Mouse (Mus musculus) liver, embryonic 14.5 days (tissue): Measurements from ENCODE around the gene Pfn1. TPM values are rescaled to one million over a fixed set of nuclear protein-coding genes. Genes with fewer than 3 reads are reported as not detected.

Experiments
- ATAC-seq: fragments of 200-750 bp; cut with Nextera tagmentation; 2 replicates; pipeline ENCODE4 v1.8.0; 2017; ENCODE audit warnings: moderate number of reproducible peaks, mild to moderate bottlenecking, moderate library complexity; ENCODE audit not compliant: insufficient read depth
- DNase-seq, 3 experiments: peaks; one replicate each; pipeline ENCODE4 v3.0.0-alpha.2; 2012 to 2013; ENCODE audit warnings: low read depth in 3 of 3, low spot score in 3 of 3
- H3K27ac ChIP-seq: fragments of 300-500 bp; sonication (generic); 2 replicates; pipeline ENCODE4 v1.5.1; 2014; ENCODE audit warnings: moderate library complexity, mild to moderate bottlenecking, control low read depth, inconsistent platforms
- H3K27me3 ChIP-seq: fragments of 300-500 bp; sonication (generic); 2 replicates; pipeline ENCODE4 v1.6.1; 2014; ENCODE audit warnings: mild to moderate bottlenecking, low read length, moderate library complexity; ENCODE audit not compliant: control insufficient read depth, insufficient read depth
- H3K36me3 ChIP-seq: fragments of 300-500 bp; sonication (generic); replicated peaks from 2 replicates; pipeline ENCODE4 v1.6.1; 2014; ENCODE audit warnings: low read depth; ENCODE audit not compliant: control insufficient read depth, insufficient read depth
- H3K4me1 ChIP-seq, 2 experiments: fragments of 200-500 bp in 1 of 2; fragments of 300-500 bp in 1 of 2; sonication (generic) in 1 of 2; replicated peaks; 2 replicates each; pipeline ENCODE4 v1.6.1; 2012 to 2014; ENCODE audit warnings: antibody characterized with exemption in 1 of 2, inconsistent platforms in 1 of 2, low read length in 1 of 2; ENCODE audit not compliant: control insufficient read depth in 2 of 2, insufficient read depth in 2 of 2
- H3K4me2 ChIP-seq: fragments of 300-500 bp; sonication (generic); 2 replicates; pipeline ENCODE4 v1.6.1; 2014; ENCODE audit warnings: low read depth, mild to moderate bottlenecking, control low read depth, moderate library complexity
- H3K4me3 ChIP-seq, 2 experiments: fragments of 200-500 bp in 1 of 2; fragments of 300-500 bp in 1 of 2; sonication (generic) in 1 of 2; 2 replicates each; pipeline ENCODE4 v1.5.1; 2012 to 2014; ENCODE audit warnings: low read depth in 2 of 2, low read length in 2 of 2, mild to moderate bottlenecking in 2 of 2, control low read depth in 1 of 2, inconsistent platforms in 1 of 2, moderate library complexity in 1 of 2; ENCODE audit not compliant: insufficient read depth in 1 of 2
- H3K9ac ChIP-seq: fragments of 300-500 bp; sonication (generic); replicated peaks from 2 replicates; pipeline ENCODE4 v1.6.1; 2014; ENCODE audit warnings: mild to moderate bottlenecking, control low read depth, moderate library complexity
- H3K9me3 ChIP-seq: fragments of 300-500 bp; sonication (generic); 2 replicates; pipeline ENCODE4 v1.6.1; 2016; ENCODE audit warnings: low read length, mixed read lengths; ENCODE audit not compliant: control insufficient read depth
- CTCF ChIP-seq: IDR thresholded peaks from 2 replicates; pipeline ENCODE4 v1.5.1; 2016; ENCODE audit warnings: antibody characterized with exemption, low read depth, control low read depth
- EP300 ChIP-seq: IDR thresholded peaks from 2 replicates; pipeline ENCODE4 v1.6.1; 2016; ENCODE audit warnings: antibody characterized with exemption, low read depth
- WGBS: fragments of 180-500 bp; shearing (Covaris S2); extraction: QIAGEN DNeasy Blood & Tissue Kit; methylation state at CpG from one replicate; pipeline ENCODE4 v1.1.7; 2014; ENCODE audit not compliant: insufficient replicate concordance; 5-methylcytosine and 5-hydroxymethylcytosine counted together
- polyA plus RNA-seq, 2 experiments: library from polyadenylated mRNA; depleted of rRNA in 1 of 2; stranded (reverse) in 1 of 2; unstranded in 1 of 2; fragments of >200 nt; fragmentation: Nextera tagmentation in 1 of 2; extraction: Ambion mirVana in 1 of 2; gene quantifications; 2 replicates each; pipeline versions ENCODE4 v1.2.1 to v1.2.3; 2012 to 2014

Gene Pfn1
- polyA plus RNA-seq, 2 experiments = 421 to 957 TPM

DNA sequence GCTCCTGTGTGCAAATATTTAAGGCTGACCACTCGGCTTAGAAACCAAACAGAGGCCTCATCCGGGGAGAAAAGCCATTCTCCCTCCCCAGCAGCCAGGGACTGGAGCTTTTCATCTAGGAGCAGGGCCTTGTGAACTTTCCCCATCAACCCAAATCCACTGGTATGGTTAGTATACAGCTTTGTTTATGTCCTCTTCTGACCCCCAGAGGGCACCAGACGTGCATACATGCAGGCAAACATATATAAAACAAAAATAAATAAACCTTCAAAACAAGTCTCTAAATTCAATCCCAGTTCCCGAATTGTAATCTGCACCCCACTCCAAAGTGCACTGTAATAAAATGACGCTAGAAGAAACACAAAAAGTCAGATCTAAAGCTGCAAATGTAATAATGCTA is 24.9 kb downstream of the Pfn1 start:
- 32% methylated on average over 5 of the region's 5 CpGs for WGBS

GRCm38 (mm10) chr11:70628431-70628830 is 26.0 kb downstream of the Pfn1 start:
- no peak overlapping the region for H3K4me3 ChIP-seq
- WGBS = 44% methylated on average over 2 of the region's 2 CpGs
- no peak for DNase-seq
- H3K4me2 ChIP-seq = no peak overlapping the region
- ATAC-seq = no peak
- H3K9ac ChIP-seq = no peak overlapping the region
- H3K9me3 ChIP-seq = no peaks in the 10 kb centered on the region
- no peak for TF ChIP-seq CTCF
- TF ChIP-seq EP300 = no peak
- H3K4me1 ChIP-seq = peaks cover 3 to 4% of the 10 kb centered on the region in 2 experiments; a peak in 2 of 4 replicates
- no peaks in the 10 kb centered on the region for H3K36me3 ChIP-seq
- H3K27me3 ChIP-seq = no peaks in the 10 kb centered on the region
- no peak overlapping the region for H3K27ac ChIP-seq

More for the DNA sequence above, 24.9 kb downstream of the Pfn1 start:
- no peaks in the 10 kb centered on the region for H3K9me3 ChIP-seq
- no peak for ATAC-seq
- H3K4me2 ChIP-seq = no peak overlapping the region
- peak; percentile 62 for TF ChIP-seq CTCF
- TF ChIP-seq EP300 = no peak
- no peak overlapping the region for H3K4me3 ChIP-seq
- H3K9ac ChIP-seq = no peak overlapping the region
- peaks cover 3 to 4% of the 10 kb centered on the region in 2 experiments; a peak in 2 of 4 replicates for H3K4me1 ChIP-seq
- no peak overlapping the region for H3K27ac ChIP-seq
- H3K27me3 ChIP-seq = no peaks in the 10 kb centered on the region
- no peak for DNase-seq
- no peaks in the 10 kb centered on the region for H3K36me3 ChIP-seq

GRCm38 (mm10) chr11:70626877-70627276 is 27.6 kb downstream of the Pfn1 start:
- Histone ChIP-seq H3K4me3 (no peak overlapping the region), H3K27me3 (no peaks in the 10 kb centered on the region), H3K4me2 (no peak overlapping the region), H3K9me3 (no peaks in the 10 kb centered on the region), H3K4me1 (peaks cover 3 to 8% of the 10 kb centered on the region in 2 experiments; a peak in 2 of 4 replicates), H3K27ac (no peak overlapping the region), H3K36me3 (no peaks in the 10 kb centered on the region), H3K9ac (no peak overlapping the region)
- DNase-seq = no peak
- ATAC-seq = no peak
- WGBS = 51% methylated on average over 4 of the region's 4 CpGs
- TF ChIP-seq EP300 (no peak), CTCF (no peak)

- H3K4me3 ChIP-seq = no peak overlapping the region
- H3K9ac ChIP-seq = no peak overlapping the region
- H3K27me3 ChIP-seq = no peaks in the 10 kb centered on the region
- H3K36me3 ChIP-seq = no peaks in the 10 kb centered on the region
- no peaks in the 10 kb centered on the region for H3K9me3 ChIP-seq
- no peak overlapping the region for H3K27ac ChIP-seq
- peak; percentile 83 for TF ChIP-seq CTCF
- no peak for TF ChIP-seq EP300
- H3K4me2 ChIP-seq = no peak overlapping the region
- 26% methylated on average over 4 of the region's 4 CpGs for WGBS
- ATAC-seq = no peak
- H3K4me1 ChIP-seq = peaks cover 3 to 6% of the 10 kb centered on the region in 2 experiments; a peak in 2 of 4 replicates
- no peak for DNase-seq
Measured at GRCm38 (mm10) chr11:70625473-70625872, 29.0 kb downstream of the Pfn1 start.

- WGBS = 68% methylated on average over 10 of the region's 10 CpGs
- ATAC-seq (no peak), DNase-seq (no peak)
- 0 out of 4 replicates have a peak, but pooled peaks cover 0 to 4% of the 10 kb centered on the region in 2 experiments for H3K4me1 ChIP-seq
- TF ChIP-seq CTCF (peak; percentile 55), EP300 (no peak)
- no peak overlapping the region for H3K4me3 ChIP-seq
- H3K27me3 ChIP-seq = no peaks in the 10 kb centered on the region
- H3K9me3 ChIP-seq = no peaks in the 10 kb centered on the region
- no peak overlapping the region for H3K27ac ChIP-seq
- H3K9ac ChIP-seq = no peak overlapping the region
- no peaks in the 10 kb centered on the region for H3K36me3 ChIP-seq
- no peak overlapping the region for H3K4me2 ChIP-seq
Measured at GRCm38 (mm10) chr11:70623053-70623742, 31.2 kb downstream of the Pfn1 start.
